Mouse (Mus musculus) G1E (cell line): ENCODE results near the gene Bmf.

Experiments
- CTCF ChIP-seq: IDR thresholded peaks from 2 replicates; pipeline ENCODE4 v1.5.1; 2012; ENCODE audit warnings: low read depth, low read length, inconsistent platforms, mixed read lengths
- GATA1 ChIP-seq: IDR thresholded peaks from 2 replicates; pipeline ENCODE4 v1.6.1; 2012; ENCODE audit warnings: borderline replicate concordance, low read length, inconsistent platforms, mixed read lengths
- GATA2 ChIP-seq: IDR thresholded peaks from 2 replicates; pipeline ENCODE4 v1.6.1; 2012; ENCODE audit warnings: low read depth, low read length, inconsistent platforms, borderline replicate concordance
- POLR2AphosphoS5 ChIP-seq: IDR thresholded peaks from 2 replicates; pipeline ENCODE4 v1.6.1; 2012; ENCODE audit warnings: low read depth, low read length, inconsistent platforms; ENCODE audit not compliant: insufficient replicate concordance

DNA sequence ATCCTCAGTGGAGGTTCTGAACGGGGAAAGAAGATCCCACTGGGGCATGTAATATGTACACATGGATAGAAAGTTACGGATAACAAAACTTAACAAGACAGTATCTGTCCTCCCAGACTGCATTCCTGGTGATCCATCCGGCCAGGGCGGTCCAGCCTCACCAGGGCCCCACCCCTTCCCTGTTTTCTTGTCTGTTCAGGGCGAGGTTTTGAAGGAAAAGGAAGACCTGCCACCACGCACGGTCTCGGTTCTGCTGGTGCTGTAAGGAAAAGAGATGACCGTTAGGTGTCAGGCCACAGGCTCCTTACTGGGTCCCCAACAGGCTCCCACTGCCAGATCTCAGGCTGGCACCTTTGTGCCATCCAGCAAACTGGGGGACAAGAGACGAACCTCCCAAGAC lies 17.1 kb downstream of the Bmf start:
- no peak for TF ChIP-seq CTCF
- TF ChIP-seq GATA1 = no peak
- TF ChIP-seq POLR2AphosphoS5 = no peak
- no peak for TF ChIP-seq GATA2
